Mouse (Mus musculus): ENCODE results near the gene Shisal2a. TPM values are rescaled to one million over a fixed set of nuclear protein-coding genes. Genes with fewer than 3 reads are reported as not detected.
"Not testable (repeated sequence)": the region's sequence is repeated elsewhere in the genome, so short reads cannot be mapped to it uniquely, and the experiment has no call there.

The Shisal2a gene
- polyA plus RNA-seq, 1 experiment from 2014 or later: 1.4 TPM

- not testable (repeated sequence) for H3K4me2 ChIP-seq; H3K27me3 ChIP-seq (replicated peaks); H3K9ac ChIP-seq; H3K4me3 ChIP-seq; H3K9me3 ChIP-seq (replicated peaks); H3K27ac ChIP-seq (ENCODE audit: poor library complexity, severe bottlenecking); H3K36me3 ChIP-seq; ATAC-seq (ENCODE audit: insufficient number of reproducible peaks, low FRiP score)
- peaks cover 63% of the 10 kb centered on the region for H3K4me1 ChIP-seq (replicated peaks)
These were observed 29.6 kb downstream of the Shisal2a start for GRCm38 (mm10) chr4:108353591-108353990.

GRCm38 (mm10) chr4:108350819-108351218 is 32.3 kb downstream of the Shisal2a start:
- no peaks in the 10 kb centered on the region for H3K36me3 ChIP-seq
- H3K4me3 ChIP-seq: no peak overlapping the region
- peak overlapping the region; percentile 84 for H3K27ac ChIP-seq (ENCODE audit: poor library complexity, severe bottlenecking)
- H3K9ac ChIP-seq: no peak overlapping the region
- peaks cover 58% of the 10 kb centered on the region for H3K4me1 ChIP-seq (replicated peaks)
- WGBS: 4% methylated on average over 8 of the region's 8 CpGs
- H3K9me3 ChIP-seq (replicated peaks): no peaks in the 10 kb centered on the region
- H3K4me2 ChIP-seq: peak overlapping the region; percentile 25; the same call in 1 of the 2 replicates
- no peaks in the 10 kb centered on the region for H3K27me3 ChIP-seq (replicated peaks)
- peak; percentile 85 for ATAC-seq (ENCODE audit: insufficient number of reproducible peaks, low FRiP score)

- Histone ChIP-seq H3K4me3 (no peak overlapping the region), H3K4me2 (peak overlapping the region; percentile 25; the same call in 1 of the 2 replicates), H3K27ac (ENCODE audit: poor library complexity, severe bottlenecking) (peak overlapping the region; percentile 84), H3K9me3 (replicated peaks) (no peaks in the 10 kb centered on the region), H3K4me1 (replicated peaks) (peaks cover 51% of the 10 kb centered on the region), H3K9ac (no peak overlapping the region), H3K36me3 (no peaks in the 10 kb centered on the region), H3K27me3 (replicated peaks) (no peaks in the 10 kb centered on the region)
- WGBS: 16% methylated on average over 8 of the region's 8 CpGs
- ATAC-seq (ENCODE audit: insufficient number of reproducible peaks, low FRiP score): no peak
These were observed 33.2 kb downstream of the Shisal2a start for GRCm38 (mm10) chr4:108349836-108350547.

DNA sequence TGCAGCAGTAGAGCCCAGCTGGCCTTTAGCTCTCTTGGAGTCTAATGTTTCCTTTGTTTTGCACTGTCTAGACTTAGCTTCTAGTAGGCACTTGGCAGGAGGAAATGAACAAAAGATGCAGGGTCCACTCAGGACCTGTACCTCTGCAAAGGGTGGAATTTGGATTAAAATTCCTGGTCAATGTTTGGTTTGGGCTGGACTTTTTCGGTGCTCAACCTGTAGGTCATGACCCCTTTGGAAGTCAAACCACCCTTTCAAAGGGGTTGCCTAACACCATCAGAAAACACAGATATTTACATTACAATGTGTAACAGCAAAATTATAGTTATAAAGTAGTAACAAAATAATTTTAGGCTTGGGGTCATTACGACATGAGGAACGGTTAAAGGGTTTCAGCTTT is 34.1 kb downstream of the Shisal2a start:
- Histone ChIP-seq H3K9ac (no peak overlapping the region), H3K4me1 (replicated peaks) (peaks cover 45% of the 10 kb centered on the region), H3K9me3 (replicated peaks) (no peaks in the 10 kb centered on the region), H3K36me3 (no peaks in the 10 kb centered on the region), H3K4me2 (no peak overlapping the region), H3K27ac (ENCODE audit: poor library complexity, severe bottlenecking) (peak overlapping the region; percentile 84), H3K4me3 (no peak overlapping the region), H3K27me3 (replicated peaks) (no peaks in the 10 kb centered on the region)
- ATAC-seq (ENCODE audit: insufficient number of reproducible peaks, low FRiP score): no peak
- WGBS: 86% methylated on average over 3 of the region's 3 CpGs

DNA sequence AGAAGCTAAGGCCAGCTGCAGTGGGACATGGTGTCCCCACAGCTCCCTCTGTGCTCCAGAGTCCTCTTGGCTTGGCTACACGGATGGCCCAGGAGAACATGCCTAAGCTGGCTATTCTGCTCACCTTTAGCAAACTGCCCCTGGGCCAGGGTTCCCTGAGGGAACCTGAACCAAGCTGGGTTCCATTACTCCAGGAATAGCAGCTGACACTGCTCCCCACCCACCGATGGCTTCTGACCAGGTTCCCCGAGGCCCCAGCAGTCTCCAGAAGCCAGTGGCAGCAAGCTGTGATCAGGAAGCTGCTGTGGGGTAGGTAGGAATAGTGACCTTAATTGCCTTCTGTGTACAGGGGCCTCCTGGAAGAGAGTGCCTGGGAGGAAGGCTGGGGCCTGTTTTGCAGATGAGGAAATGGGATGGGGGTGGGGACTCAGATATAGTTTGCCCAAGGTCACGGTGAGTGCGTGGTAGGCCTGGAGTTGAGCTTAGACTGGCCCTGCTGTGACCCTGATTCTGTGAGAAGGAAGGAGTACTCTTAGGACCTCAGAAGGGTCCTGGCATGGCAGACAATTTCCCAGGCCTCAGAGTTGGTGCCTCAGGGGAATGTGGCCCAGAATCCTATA is 34.8 kb downstream of the Shisal2a start:
- no peak overlapping the region for H3K4me2 ChIP-seq
- H3K9me3 ChIP-seq (replicated peaks): no peaks in the 10 kb centered on the region
- no peak overlapping the region for H3K4me3 ChIP-seq
- peak overlapping the region; percentile 81 for H3K27ac ChIP-seq (ENCODE audit: poor library complexity, severe bottlenecking)
- 25% methylated on average over 5 of the region's 5 CpGs for WGBS
- H3K9ac ChIP-seq: peak overlapping the region; percentile 18; the same call in 1 of the 2 replicates
- no peaks in the 10 kb centered on the region for H3K36me3 ChIP-seq
- ATAC-seq (ENCODE audit: insufficient number of reproducible peaks, low FRiP score): 0 out of 2 replicates have a peak, but pooled peaks have one; percentile 34
- peaks cover 43% of the 10 kb centered on the region for H3K4me1 ChIP-seq (replicated peaks)
- no peaks in the 10 kb centered on the region for H3K27me3 ChIP-seq (replicated peaks)

DNA sequence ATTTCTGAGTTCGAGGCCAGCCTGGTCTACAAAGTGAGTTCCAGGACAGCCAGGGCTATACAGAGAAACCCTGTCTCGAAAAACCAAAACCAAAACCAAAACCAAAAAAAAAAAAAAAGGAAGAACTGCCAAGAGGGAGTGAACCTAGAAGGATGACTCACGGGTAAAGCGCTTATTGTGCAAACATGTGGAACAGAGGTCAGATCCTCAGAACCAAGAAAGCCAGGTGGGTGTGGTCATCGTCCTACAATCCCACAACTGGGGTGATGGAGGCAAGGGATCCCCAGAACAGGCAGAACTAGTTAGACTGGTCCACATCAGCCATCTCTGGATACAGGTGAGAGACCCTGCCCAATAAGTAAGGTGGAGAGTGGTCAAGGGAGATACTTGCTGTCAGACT is 36.0 kb downstream of the Shisal2a start:
- peaks cover 43% of the 10 kb centered on the region for H3K4me1 ChIP-seq (replicated peaks)
- no peak for ATAC-seq (ENCODE audit: insufficient number of reproducible peaks, low FRiP score)
- no peaks in the 10 kb centered on the region for H3K36me3 ChIP-seq

DNA sequence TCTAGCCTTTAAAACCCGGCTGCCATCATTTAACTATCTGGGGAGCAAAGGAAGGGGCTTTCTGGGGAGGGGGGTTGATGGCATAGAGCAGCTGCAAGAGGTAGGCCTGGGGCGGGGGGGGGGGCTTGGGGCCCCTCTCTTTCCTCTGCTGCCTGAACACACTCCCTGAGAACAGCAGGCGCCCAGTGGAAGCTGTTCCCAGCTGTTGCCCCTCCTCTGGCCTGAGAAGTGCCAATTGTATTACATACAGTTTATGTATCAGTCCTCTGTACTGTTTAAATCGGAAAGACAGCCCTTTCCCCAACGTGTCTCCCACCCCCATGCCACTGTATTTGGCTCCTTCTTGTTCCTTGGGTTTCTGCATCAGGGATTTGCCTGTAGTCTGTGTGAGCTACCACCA is 37.3 kb downstream of the Shisal2a start:
- Histone ChIP-seq H3K27me3 (replicated peaks) (no peaks in the 10 kb centered on the region), H3K27ac (ENCODE audit: poor library complexity, severe bottlenecking) (no peak overlapping the region), H3K9me3 (replicated peaks) (no peaks in the 10 kb centered on the region), H3K4me2 (no peak overlapping the region), H3K36me3 (no peaks in the 10 kb centered on the region), H3K4me3 (no peak overlapping the region), H3K4me1 (replicated peaks) (peaks cover 33% of the 10 kb centered on the region), H3K9ac (0 out of 2 replicates have a peak overlapping the region, but pooled peaks have one; percentile 0)
- ATAC-seq (ENCODE audit: insufficient number of reproducible peaks, low FRiP score): no peak
- WGBS: 50% methylated on average over 5 of the region's 5 CpGs

More for the DNA sequence above, 36.0 kb downstream of the Shisal2a start:
- H3K9me3 ChIP-seq (replicated peaks): no peaks in the 10 kb centered on the region
- H3K4me2 ChIP-seq: no peak overlapping the region
- H3K27ac ChIP-seq (ENCODE audit: poor library complexity, severe bottlenecking): no peak overlapping the region
- no peaks in the 10 kb centered on the region for H3K27me3 ChIP-seq (replicated peaks)
- H3K4me3 ChIP-seq: no peak overlapping the region
- WGBS: 90% methylated on average over 5 of the region's 5 CpGs
- H3K9ac ChIP-seq: no peak overlapping the region

DNA sequence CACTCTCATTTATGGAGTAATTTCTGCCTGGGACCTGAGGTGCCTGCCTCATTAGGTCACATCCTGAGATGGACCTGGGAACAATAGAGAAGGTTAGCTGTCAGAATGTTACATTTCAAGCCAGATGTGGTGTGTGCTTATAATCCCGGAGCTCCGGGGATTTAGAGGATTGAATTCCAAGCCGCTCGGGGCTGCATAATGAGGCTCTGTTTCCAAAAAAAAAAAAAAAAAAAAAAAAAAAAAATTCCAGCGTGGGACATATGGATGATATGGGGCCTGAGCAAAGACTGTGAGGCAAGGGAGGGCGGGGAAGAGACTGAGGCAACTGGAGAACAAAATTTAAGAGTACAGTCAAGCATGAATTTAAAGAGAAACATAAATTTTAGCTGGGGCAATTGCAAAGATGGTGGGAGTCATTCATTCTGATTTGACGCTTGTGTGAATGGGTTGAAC is 38.5 kb downstream of the Shisal2a start:
- no peak overlapping the region; the same call in 1 of the 2 replicates for H3K4me2 ChIP-seq
- H3K9me3 ChIP-seq (replicated peaks): no peaks in the 10 kb centered on the region
- peaks cover 7% of the 10 kb centered on the region; the same call in 1 of the 2 replicates for H3K36me3 ChIP-seq
- no peak overlapping the region for H3K4me3 ChIP-seq
- WGBS: 39% methylated on average over 7 of the region's 7 CpGs
- H3K9ac ChIP-seq: no peak overlapping the region
- H3K27ac ChIP-seq (ENCODE audit: poor library complexity, severe bottlenecking): no peak overlapping the region; the same call in 1 of the 2 replicates
- no peaks in the 10 kb centered on the region for H3K27me3 ChIP-seq (replicated peaks)
- peaks cover 22% of the 10 kb centered on the region for H3K4me1 ChIP-seq (replicated peaks)
- ATAC-seq (ENCODE audit: insufficient number of reproducible peaks, low FRiP score): no peak

DNA sequence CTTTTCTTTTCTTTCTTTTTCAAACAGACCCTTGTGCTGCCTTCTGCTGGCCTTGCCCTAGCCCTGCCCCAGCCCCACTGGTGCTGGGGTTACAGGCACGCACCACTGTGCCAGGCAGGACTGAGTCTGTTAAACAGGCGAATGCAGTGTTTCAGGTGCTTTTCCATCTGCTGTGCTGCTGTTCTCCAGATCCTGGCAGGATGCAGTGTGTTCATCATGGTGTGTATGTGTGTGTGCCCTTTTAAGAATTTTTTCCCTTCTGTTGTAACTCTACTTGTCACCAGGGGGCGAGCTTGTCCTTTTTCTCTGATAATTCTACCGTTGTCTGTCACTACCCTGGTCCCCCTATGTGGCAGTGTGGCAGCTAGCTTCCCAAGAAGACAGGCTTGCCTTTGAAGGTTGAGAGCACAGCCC is 43.9 kb downstream of the Shisal2a start:
- ATAC-seq (ENCODE audit: insufficient number of reproducible peaks, low FRiP score): no peak; the same call in 1 of the 2 replicates
- peaks cover 47% of the 10 kb centered on the region for H3K36me3 ChIP-seq
- H3K4me1 ChIP-seq (replicated peaks): no peaks in the 10 kb centered on the region; the same call in 1 of the 2 replicates
- 20% methylated on average over 4 of the region's 4 CpGs for WGBS
- no peak overlapping the region for H3K4me2 ChIP-seq
- no peaks in the 10 kb centered on the region for H3K27me3 ChIP-seq (replicated peaks)
- no peak overlapping the region for H3K9ac ChIP-seq
- no peak overlapping the region for H3K4me3 ChIP-seq
- no peaks in the 10 kb centered on the region for H3K9me3 ChIP-seq (replicated peaks)
- peak overlapping the region; percentile 1; the same call in 1 of the 2 replicates for H3K27ac ChIP-seq (ENCODE audit: poor library complexity, severe bottlenecking)

- ATAC-seq (ENCODE audit: insufficient number of reproducible peaks, low FRiP score): no peak
- Histone ChIP-seq H3K27ac (ENCODE audit: poor library complexity, severe bottlenecking) (peak overlapping the region; percentile 1; the same call in 1 of the 2 replicates), H3K9me3 (replicated peaks) (no peaks in the 10 kb centered on the region), H3K4me2 (no peak overlapping the region), H3K36me3 (peaks cover 52% of the 10 kb centered on the region), H3K27me3 (replicated peaks) (no peaks in the 10 kb centered on the region), H3K9ac (no peak overlapping the region), H3K4me3 (no peak overlapping the region), H3K4me1 (replicated peaks) (no peaks in the 10 kb centered on the region; the same call in 1 of the 2 replicates)
- WGBS: 65% methylated on average over 10 of the region's 10 CpGs
These were observed 44.3 kb downstream of the Shisal2a start for GRCm38 (mm10) chr4:108338811-108339210.

DNA sequence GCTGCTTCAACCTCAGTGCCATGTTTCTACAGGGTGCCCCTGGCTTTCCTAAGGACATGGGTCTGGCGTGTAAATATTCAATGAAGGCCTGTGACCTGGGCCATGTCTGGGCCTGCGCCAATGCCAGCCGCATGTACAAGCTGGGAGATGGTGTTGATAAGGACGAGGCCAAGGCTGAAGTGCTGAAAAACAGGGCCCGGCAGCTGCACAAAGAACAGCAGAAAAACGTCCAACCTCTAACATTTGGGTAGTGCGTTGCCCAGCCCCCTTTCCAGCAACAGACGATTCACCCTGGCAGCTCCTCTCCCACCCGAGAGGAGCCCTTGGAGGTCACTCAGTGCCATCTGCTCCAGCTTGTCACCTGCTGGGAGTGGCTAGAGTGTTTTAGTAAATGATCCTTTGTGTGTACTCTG is 44.8 kb downstream of the Shisal2a start:
- WGBS: 60% methylated on average over 9 of the region's 9 CpGs
- H3K27ac ChIP-seq (ENCODE audit: poor library complexity, severe bottlenecking): no peak overlapping the region
- H3K36me3 ChIP-seq: peaks cover 56% of the 10 kb centered on the region

More for the DNA sequence above, 44.8 kb downstream of the Shisal2a start:
- Histone ChIP-seq H3K9me3 (replicated peaks) (no peaks in the 10 kb centered on the region), H3K4me3 (no peak overlapping the region), H3K9ac (no peak overlapping the region), H3K4me2 (no peak overlapping the region), H3K4me1 (replicated peaks) (no peaks in the 10 kb centered on the region; the same call in 1 of the 2 replicates), H3K27me3 (replicated peaks) (no peaks in the 10 kb centered on the region)
- ATAC-seq (ENCODE audit: insufficient number of reproducible peaks, low FRiP score): no peak
